Mouse (Mus musculus): ENCODE results near the gene Susd1.

GRCm38 (mm10) chr4:59328821-59329220 is 109.6 kb downstream of the Susd1 start:
- TF ChIP-seq EP300 (IDR thresholded peaks at IDR 0.05; ENCODE audit: low read depth) (no peak), CTCF (IDR thresholded peaks at IDR 0.05; ENCODE audit: low read depth) (no peak)

Measured in liver, embryonic 14.5 days (tissue).